In the genomic region with DNA sequence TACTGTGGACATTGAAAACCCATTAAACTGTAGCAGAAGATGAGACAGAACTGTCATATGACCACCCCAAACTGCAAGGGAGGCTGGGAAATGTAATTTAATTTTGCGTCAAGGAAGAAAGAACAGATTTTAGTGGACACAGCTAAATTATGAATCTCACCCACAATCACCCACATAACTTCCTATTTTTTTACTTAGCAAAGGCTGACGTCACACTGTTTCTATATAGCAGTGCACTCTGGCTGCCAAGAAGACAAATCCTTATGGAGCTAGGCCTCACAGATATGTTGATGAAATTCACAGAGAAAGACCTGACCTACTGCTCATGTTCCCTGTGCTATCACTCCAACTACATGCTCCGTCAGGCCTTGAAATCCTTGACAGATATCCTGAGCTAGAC, we compare ENCODE assay signal across 23 mouse cellular contexts.
DNase-seq lines count a peak whose midpoint lies in the region; ATAC-seq and TF ChIP-seq lines count a peak whose summit lies in the region.
"Had no signal": no experiment of that assay in that cellular context is flagged by ENCODE, and none has a peak within 500 bp of the region (broad histone marks: within the 10 kb centered on the region; RNA-seq: fewer than 3 reads in every experiment).

No protein-coding gene starts in this region.

- DNase-seq in frontal cortex, postnatal 10 days (ENCODE audit: low spot score in 2 of 2), result no peak
- peak; percentile 33 for DNase-seq in brain, adult 2 months (ENCODE audit: low read depth, low spot score)
- DNase-seq in telencephalon, adult 2 months (ENCODE audit: low read depth, low spot score), result peak; percentile 42
- no peak for DNase-seq in thymus, adult 2 months
- no peak for DNase-seq in left cerebral cortex, postnatal 4 days
- DNase-seq: adrenal gland, adult 2 months; adrenal gland, adult 8-10 months; adrenal gland, postnatal 10 days; adrenal gland, postnatal 14 days; adrenal gland, postnatal 25 days; adrenal gland, postnatal 36 days; B cell, adult 2 months; cerebellum, adult 11 months; cerebellum, adult 11-12 months; cerebellum, adult 18-20 months had no signal

- H3K9me3 ChIP-seq in kidney, embryonic 14.5 days (ENCODE audit: control insufficient read depth, low read length), result no peaks in the 10 kb centered on the region
- H3K9me3 ChIP-seq: G1E had no signal

- intact Hi-C loops in left cerebral cortex, postnatal 4 days (cut with DNase I), result no loop called here

- 93% methylated on average over 3 of the region's 3 CpGs for WGBS in kidney, embryonic 14.5 days
- 91% methylated on average over 3 of the region's 3 CpGs for WGBS in thymus, adult 2 months

- no peak overlapping the region for H3K27ac ChIP-seq in kidney, embryonic 14.5 days (ENCODE audit: low read depth, low read length)
- no peak overlapping the region for H3K27ac ChIP-seq in thymus, adult 2 months (ENCODE audit: control insufficient read depth, insufficient read depth, low read length)

- H3K4me1 ChIP-seq in kidney, embryonic 14.5 days (ENCODE audit: control insufficient read depth, insufficient read depth, low read length), result no peaks in the 10 kb centered on the region
- no peaks in the 10 kb centered on the region for H3K4me1 ChIP-seq in thymus, adult 2 months (replicated peaks; ENCODE audit: control insufficient read depth, insufficient read depth, low read length)

- TF ChIP-seq POLR2A in thymus, adult 2 months (IDR thresholded peaks at IDR 0.05; ENCODE audit: control insufficient read depth, extremely low read depth, insufficient read depth, low read length, poor library complexity), result no peak

- no peak overlapping the region for H3K4me2 ChIP-seq in kidney, embryonic 14.5 days (replicated peaks; ENCODE audit: low read depth, low read length)

- H3K36me3 ChIP-seq in kidney, embryonic 14.5 days (ENCODE audit: control insufficient read depth, insufficient read depth, low read length), result no peaks in the 10 kb centered on the region
- H3K36me3 ChIP-seq in thymus, adult 2 months (ENCODE audit: control insufficient read depth, insufficient read depth, low read length), result no peaks in the 10 kb centered on the region
- H3K36me3 ChIP-seq: G1E had no signal

- no peak for TF ChIP-seq CTCF in thymus, adult 2 months (IDR thresholded peaks at IDR 0.05; ENCODE audit: borderline replicate concordance, control insufficient read depth, extremely low read depth, insufficient read depth, low read length, poor library complexity)

- H3K27me3 ChIP-seq in kidney, embryonic 14.5 days (ENCODE audit: control insufficient read depth, insufficient read depth, low read length), result no peaks in the 10 kb centered on the region
- no peaks in the 10 kb centered on the region for H3K27me3 ChIP-seq in thymus, adult 2 months (ENCODE audit: control insufficient read depth, insufficient read depth, low read length)
- H3K27me3 ChIP-seq: CH12.LX, Patski had no signal

- no peak overlapping the region for H3K9ac ChIP-seq in kidney, embryonic 14.5 days (ENCODE audit: low read depth, low read length)

- ATAC-seq in frontal cortex, adult (ENCODE audit: low TSS enrichment), result peak; percentile 51; the same call in 1 of the 2 replicates
- 0 out of 2 replicates have a peak, but pooled peaks have one; percentile 21 for ATAC-seq in megakaryocyte, adult 5-6 weeks (ENCODE audit: poor library complexity, severe bottlenecking)
- no peak for ATAC-seq in kidney, embryonic 14.5 days (ENCODE audit: low FRiP score, low TSS enrichment)
- ATAC-seq: activated CD4-positive, CD25-positive, alpha-beta regulatory T cell, adult 4 months; CD4-positive, CD25-positive, alpha-beta regulatory T cell, adult 4 months; Patski had no signal

- H3K4me3 ChIP-seq in kidney, embryonic 14.5 days (ENCODE audit: low read length), result no peak overlapping the region
- H3K4me3 ChIP-seq in thymus, adult 2 months (ENCODE audit: control insufficient read depth, insufficient read depth, low read length), result no peak overlapping the region

Comparison
In these comparisons a context has a peak if more than half of its experiments do, and no peak if none do; other contexts are left out.
1. DNase-seq: peak in brain, adult 2 months (single experiment) and telencephalon, adult 2 months (single experiment); none in frontal cortex, postnatal 10 days (0 of 2), thymus, adult 2 months (single experiment) and left cerebral cortex, postnatal 4 days (single experiment).